Mouse (Mus musculus) liver, embryonic 16.5 days (tissue): ENCODE data around the gene Drg1. TPM values are rescaled to one million over a fixed set of nuclear protein-coding genes. Genes with fewer than 3 reads are reported as not detected.
A peak's percentile ranks its signal among the peaks of the same experiment; 100 is the strongest.

ENCODE experiments used
- ATAC-seq: fragments of 200-750 bp; cut with Nextera tagmentation; 2 replicates; pipeline ENCODE4 v1.8.0; 2017; ENCODE audit warnings: low read depth, mild to moderate bottlenecking, moderate number of reproducible peaks, moderate library complexity
- H3K27ac ChIP-seq: fragments of 300-500 bp; sonication (generic); 2 replicates; pipeline ENCODE4 v1.5.1; 2014; ENCODE audit warnings: mild to moderate bottlenecking, low read length
- H3K27me3 ChIP-seq: fragments of 300-500 bp; sonication (generic); 2 replicates; pipeline ENCODE4 v1.6.1; 2014; ENCODE audit warnings: low read depth, low read length, mixed read lengths; ENCODE audit not compliant: control insufficient read depth, insufficient read depth
- H3K36me3 ChIP-seq: fragments of 300-500 bp; sonication (generic); 2 replicates; pipeline ENCODE4 v1.6.1; 2014; ENCODE audit warnings: mild to moderate bottlenecking; ENCODE audit not compliant: control insufficient read depth, insufficient read depth
- H3K4me1 ChIP-seq: fragments of 300-500 bp; sonication (generic); 2 replicates; pipeline ENCODE4 v1.6.1; 2014; ENCODE audit warnings: low read depth, low read length, mixed read lengths; ENCODE audit not compliant: control insufficient read depth
- H3K4me2 ChIP-seq: fragments of 300-500 bp; sonication (generic); 2 replicates; pipeline ENCODE4 v1.6.1; 2014; ENCODE audit warnings: low read depth, low read length, mixed read lengths
- H3K4me3 ChIP-seq: fragments of 300-500 bp; sonication (generic); 2 replicates; pipeline ENCODE4 v1.5.1; 2014; ENCODE audit warnings: low read depth, mild to moderate bottlenecking, low read length
- H3K9ac ChIP-seq: fragments of 300-500 bp; sonication (generic); 2 replicates; pipeline ENCODE4 v1.6.1; 2014; ENCODE audit warnings: low read depth, low read length
- H3K9me3 ChIP-seq: fragments of 300-500 bp; sonication (generic); replicated peaks from 2 replicates; pipeline ENCODE4 v1.6.1; 2016; ENCODE audit warnings: low read length; ENCODE audit not compliant: control insufficient read depth
- WGBS: fragments of 180-500 bp; shearing (Covaris S2); extraction: QIAGEN DNeasy Blood & Tissue Kit; methylation state at CpG from one replicate; pipeline ENCODE4 v1.1.7; 2014; ENCODE audit not compliant: insufficient replicate concordance; 5-methylcytosine and 5-hydroxymethylcytosine counted together
- polyA plus RNA-seq: library from polyadenylated mRNA; unstranded; fragments of >200 nt; fragmentation: Nextera tagmentation; extraction: Ambion mirVana; gene quantifications from 2 replicates; pipeline ENCODE4 v1.2.1, GENCODE M21; 2015

Gene Drg1
- polyA plus RNA-seq, 1 experiment from 2014 or later: 91.6 TPM

- H3K4me2 ChIP-seq: peak overlapping the region; percentile 98
- peak overlapping the region; percentile 89 for H3K9ac ChIP-seq
- under 1% methylated on average over 8 of the region's 8 CpGs for WGBS
- ATAC-seq: peak; percentile 35
- peaks cover 50% of the 10 kb centered on the region for H3K4me1 ChIP-seq
- H3K27ac ChIP-seq: peak overlapping the region; percentile 74
- no peaks in the 10 kb centered on the region for H3K9me3 ChIP-seq
- H3K4me3 ChIP-seq: peak overlapping the region; percentile 84
- H3K27me3 ChIP-seq: no peaks in the 10 kb centered on the region
- H3K36me3 ChIP-seq: peaks cover 11% of the 10 kb centered on the region
These were observed 25.8 kb upstream of the Drg1 start for GRCm38 (mm10) chr11:3292062-3292421.

GRCm38 (mm10) chr11:3291311-3292061 is 25.3 kb upstream of the Drg1 start:
- H3K4me1 ChIP-seq: peaks cover 50% of the 10 kb centered on the region
- WGBS: under 1% methylated on average over 26 of the region's 26 CpGs
- ATAC-seq: no peak

GRCm38 (mm10) chr11:3290640-3291310 is 24.6 kb upstream of the Drg1 start:
- peak overlapping the region; percentile 98 for H3K4me2 ChIP-seq
- H3K4me1 ChIP-seq: peaks cover 47% of the 10 kb centered on the region
- H3K27ac ChIP-seq: peak overlapping the region; percentile 74
- H3K9me3 ChIP-seq: no peaks in the 10 kb centered on the region
- peak overlapping the region; percentile 89 for H3K9ac ChIP-seq
- ATAC-seq: peak; percentile 19
- peak overlapping the region; percentile 84 for H3K4me3 ChIP-seq
- WGBS: under 1% methylated on average over 50 of the region's 50 CpGs
- peaks cover 11% of the 10 kb centered on the region for H3K36me3 ChIP-seq
- no peaks in the 10 kb centered on the region for H3K27me3 ChIP-seq

More at GRCm38 (mm10) chr11:3291311-3292061, 25.3 kb upstream of the Drg1 start:
- peak overlapping the region; percentile 84 for H3K4me3 ChIP-seq
- H3K27me3 ChIP-seq: no peaks in the 10 kb centered on the region
- peak overlapping the region; percentile 74 for H3K27ac ChIP-seq
- H3K36me3 ChIP-seq: peaks cover 11% of the 10 kb centered on the region
- peak overlapping the region; percentile 89 for H3K9ac ChIP-seq
- H3K9me3 ChIP-seq: no peaks in the 10 kb centered on the region
- H3K4me2 ChIP-seq: peak overlapping the region; percentile 98

- Histone ChIP-seq H3K9ac (peak overlapping the region; percentile 89), H3K4me1 (peaks cover 43% of the 10 kb centered on the region), H3K27ac (peak overlapping the region; percentile 92), H3K9me3 (no peaks in the 10 kb centered on the region), H3K4me3 (peak overlapping the region; percentile 84), H3K27me3 (no peaks in the 10 kb centered on the region), H3K36me3 (peaks cover 11% of the 10 kb centered on the region), H3K4me2 (peak overlapping the region; percentile 98)
- peak; percentile 55 for ATAC-seq
- WGBS: under 1% methylated on average over 74 of the region's 92 CpGs
These were observed 23.8 kb upstream of the Drg1 start for GRCm38 (mm10) chr11:3289803-3290639.

GRCm38 (mm10) chr11:3289302-3289802 is 23.1 kb upstream of the Drg1 start:
- ATAC-seq: peak; percentile 69
- H3K36me3 ChIP-seq: peaks cover 8% of the 10 kb centered on the region
- H3K4me3 ChIP-seq: peak overlapping the region; percentile 84
- H3K9ac ChIP-seq: peak overlapping the region; percentile 89
- no peaks in the 10 kb centered on the region for H3K27me3 ChIP-seq
- no peaks in the 10 kb centered on the region for H3K9me3 ChIP-seq
- peak overlapping the region; percentile 92 for H3K27ac ChIP-seq
- H3K4me1 ChIP-seq: peaks cover 43% of the 10 kb centered on the region
- under 1% methylated on average over 35 of the region's 40 CpGs for WGBS
- peak overlapping the region; percentile 98 for H3K4me2 ChIP-seq

- peak within 1 kb of the TSS; percentile 84 for H3K4me3 ChIP-seq
- under 1% methylated on average over 41 of the region's 41 CpGs for WGBS
- H3K36me3 ChIP-seq: peaks cover 1% of the 10 kb centered on the region; the same call in 1 of the 2 replicates
- ATAC-seq: peak; percentile 22
- peak within 1 kb of the TSS; percentile 89 for H3K9ac ChIP-seq
- no peaks in the 10 kb centered on the region for H3K27me3 ChIP-seq
- peak within 1 kb of the TSS; percentile 98 for H3K4me2 ChIP-seq
- peaks cover 37% of the 10 kb centered on the region for H3K4me1 ChIP-seq
- no peaks in the 10 kb centered on the region for H3K9me3 ChIP-seq
- peak within 1 kb of the TSS; percentile 92 for H3K27ac ChIP-seq
These were observed 22.5 kb upstream of the Drg1 start, which contains the start of gene Patz1 for GRCm38 (mm10) chr11:3288521-3289301. Patz1 (plus strand) TSS chr11:3288874.

- no peak overlapping the region for H3K27ac ChIP-seq
- peaks cover 29% of the 10 kb centered on the region for H3K4me1 ChIP-seq
- H3K4me3 ChIP-seq: no peak overlapping the region
- H3K9me3 ChIP-seq: no peaks in the 10 kb centered on the region
- no peaks in the 10 kb centered on the region for H3K27me3 ChIP-seq
- no peak overlapping the region for H3K9ac ChIP-seq
- WGBS: 42% methylated on average over 5 of the region's 5 CpGs
- no peaks in the 10 kb centered on the region for H3K36me3 ChIP-seq
- ATAC-seq: no peak
- peak overlapping the region; percentile 98 for H3K4me2 ChIP-seq
These were observed 21.7 kb upstream of the Drg1 start for GRCm38 (mm10) chr11:3287921-3288320.

GRCm38 (mm10) chr11:3287131-3287530 is 20.9 kb upstream of the Drg1 start:
- H3K36me3 ChIP-seq: no peaks in the 10 kb centered on the region
- H3K27me3 ChIP-seq: no peaks in the 10 kb centered on the region
- no peak overlapping the region for H3K9ac ChIP-seq
- H3K4me1 ChIP-seq: peaks cover 21% of the 10 kb centered on the region
- no peak overlapping the region for H3K4me3 ChIP-seq
- H3K4me2 ChIP-seq: no peak overlapping the region
- WGBS: 58% methylated on average over 6 of the region's 6 CpGs
- ATAC-seq: no peak
- H3K9me3 ChIP-seq: no peaks in the 10 kb centered on the region
- no peak overlapping the region for H3K27ac ChIP-seq
